Mouse (Mus musculus) kidney, adult 2 months (tissue): Measurements from ENCODE around the gene Exoc6b. TPM values are rescaled to one million over a fixed set of nuclear protein-coding genes. Genes with fewer than 3 reads are reported as not detected.

Source experiments
- DNase-seq: peaks from one replicate; pipeline ENCODE4 v3.0.0; 2021
- H3K27ac ChIP-seq: fragments of 200-500 bp; 2 replicates; pipeline ENCODE4 v1.5.1; 2012; ENCODE audit warnings: low read depth, low read length, control low read depth, inconsistent platforms; ENCODE audit not compliant: insufficient read depth
- H3K27me3 ChIP-seq: fragments of 200-500 bp; replicated peaks from 2 replicates; pipeline ENCODE4 v1.6.1; 2012; ENCODE audit warnings: mild to moderate bottlenecking, moderate library complexity, low read length, inconsistent platforms; ENCODE audit not compliant: control insufficient read depth, insufficient read depth
- H3K36me3 ChIP-seq: fragments of 200-500 bp; 2 replicates; pipeline ENCODE4 v1.6.1; 2012; ENCODE audit warnings: mild to moderate bottlenecking, moderate library complexity, low read length, inconsistent platforms; ENCODE audit not compliant: control insufficient read depth, insufficient read depth
- H3K4me1 ChIP-seq: fragments of 200-500 bp; 2 replicates; pipeline ENCODE4 v1.6.1; 2011; ENCODE audit warnings: low read length; ENCODE audit not compliant: control insufficient read depth, insufficient read depth
- H3K4me3 ChIP-seq: fragments of 200-500 bp; 2 replicates; pipeline ENCODE4 v1.5.1; 2011; ENCODE audit warnings: mild to moderate bottlenecking, low read depth, low read length, control low read depth; ENCODE audit not compliant: insufficient read depth
- CTCF ChIP-seq: fragments of 200-500 bp; conservative IDR thresholded peaks from 2 replicates; pipeline ENCODE4 v1.5.1; 2011; ENCODE audit warnings: low read depth, mild to moderate bottlenecking, control low read depth, low read length, moderate library complexity, mixed read lengths; ENCODE audit not compliant: insufficient read depth, insufficient read length
- POLR2A ChIP-seq: fragments of 200-500 bp; IDR thresholded peaks from one replicate; pipeline ENCODE4 v1.6.1; 2011; ENCODE audit warnings: low read depth, low read length, control low read depth
- WGBS: fragments of 180-500 bp; shearing (Covaris S2); methylation state at CpG from one replicate; pipeline ENCODE4 v1.1.7; 2018; 5-methylcytosine and 5-hydroxymethylcytosine counted together
- polyA plus RNA-seq: library from polyadenylated mRNA; depleted of rRNA; stranded (reverse); fragments of >200 nt; gene quantifications from 2 replicates; pipeline ENCODE4 v1.2.3, GENCODE M21; 2012

Gene Exoc6b
- polyA plus RNA-seq, 1 experiment, result 8.4 TPM

- DNase-seq, result no peak
- Histone ChIP-seq H3K27me3 (peaks cover 5% of the 10 kb centered on the region), H3K4me1 (no peaks in the 10 kb centered on the region), H3K27ac (no peak overlapping the region), H3K36me3 (no peaks in the 10 kb centered on the region), H3K4me3 (no peak overlapping the region)
- 77% methylated on average over 6 of the region's 6 CpGs for WGBS
- TF ChIP-seq CTCF (no peak), POLR2A (no peak)
Observed at GRCm38 (mm10) chr6:84580979-84581832, 488.1 kb downstream of the Exoc6b start.

GRCm38 (mm10) chr6:84579508-84579907 lies 489.8 kb downstream of the Exoc6b start:
- WGBS, result 69% methylated on average over 8 of the region's 8 CpGs
- DNase-seq, result no peak
- no peak overlapping the region for H3K4me3 ChIP-seq
- no peaks in the 10 kb centered on the region for H3K4me1 ChIP-seq
- H3K27me3 ChIP-seq, result no peaks in the 10 kb centered on the region; the same call in 1 of the 2 replicates
- no peak for TF ChIP-seq CTCF
- no peak for TF ChIP-seq POLR2A
- H3K36me3 ChIP-seq, result no peaks in the 10 kb centered on the region
- no peak overlapping the region for H3K27ac ChIP-seq

GRCm38 (mm10) chr6:84578928-84579327 lies 490.4 kb downstream of the Exoc6b start:
- DNase-seq, result no peak
- H3K4me1 ChIP-seq, result no peaks in the 10 kb centered on the region
- no peak overlapping the region for H3K4me3 ChIP-seq
- TF ChIP-seq CTCF (peak; percentile 66), POLR2A (no peak)
- WGBS, result 22% methylated on average over 5 of the region's 5 CpGs
- H3K27ac ChIP-seq, result no peak overlapping the region
- H3K27me3 ChIP-seq, result no peaks in the 10 kb centered on the region
- no peaks in the 10 kb centered on the region for H3K36me3 ChIP-seq

- Histone ChIP-seq H3K36me3 (no peaks in the 10 kb centered on the region), H3K4me1 (no peaks in the 10 kb centered on the region), H3K4me3 (no peak overlapping the region), H3K27ac (no peak overlapping the region), H3K27me3 (no peaks in the 10 kb centered on the region)
- WGBS, result 74% methylated on average over 4 of the region's 4 CpGs
- DNase-seq, result no peak
- TF ChIP-seq CTCF (no peak), POLR2A (no peak)
Observed at GRCm38 (mm10) chr6:84577898-84578297, 491.4 kb downstream of the Exoc6b start.

GRCm38 (mm10) chr6:84573905-84574660 lies 495.2 kb downstream of the Exoc6b start:
- H3K4me1 ChIP-seq, result no peaks in the 10 kb centered on the region
- no peaks in the 10 kb centered on the region for H3K27me3 ChIP-seq
- no peak overlapping the region for H3K27ac ChIP-seq
- no peak for DNase-seq
- H3K36me3 ChIP-seq, result no peaks in the 10 kb centered on the region
- no peak overlapping the region for H3K4me3 ChIP-seq
- WGBS, result 36% methylated on average over 25 of the region's 25 CpGs
- TF ChIP-seq POLR2A (no peak), CTCF (no peak; the same call in 1 of the 2 replicates)

- 45% methylated on average over 3 of the region's 3 CpGs for WGBS
- TF ChIP-seq POLR2A, result no peak
- TF ChIP-seq CTCF, result no peak
Observed at GRCm38 (mm10) chr6:84570039-84570438, 499.3 kb downstream of the Exoc6b start.

GRCm38 (mm10) chr6:84569590-84569989 lies 499.7 kb downstream of the Exoc6b start:
- H3K27ac ChIP-seq, result no peak overlapping the region
- H3K36me3 ChIP-seq, result no peaks in the 10 kb centered on the region
- H3K4me1 ChIP-seq, result no peaks in the 10 kb centered on the region
- no peak for TF ChIP-seq POLR2A
- TF ChIP-seq CTCF, result no peak
- no peak for DNase-seq
- no peak overlapping the region for H3K4me3 ChIP-seq
- H3K27me3 ChIP-seq, result no peaks in the 10 kb centered on the region

More at GRCm38 (mm10) chr6:84570039-84570438, 499.3 kb downstream of the Exoc6b start:
- no peaks in the 10 kb centered on the region for H3K4me1 ChIP-seq
- H3K4me3 ChIP-seq, result no peak overlapping the region
- no peak overlapping the region for H3K27ac ChIP-seq
- H3K36me3 ChIP-seq, result no peaks in the 10 kb centered on the region
- DNase-seq, result no peak
- H3K27me3 ChIP-seq, result no peaks in the 10 kb centered on the region
